Comparison of ENCODE assay signal across 22 mouse cellular contexts in genomic region chr10:54548526-54548925, GRCm38 (mm10).
DNase-seq lines count a peak whose midpoint lies in the region; ATAC-seq and TF ChIP-seq lines count a peak whose summit lies in the region.
"Had no signal": no experiment of that assay in that cellular context is flagged by ENCODE, and none has a peak within 500 bp of the region (broad histone marks: within the 10 kb centered on the region; RNA-seq: fewer than 3 reads in every experiment).

No protein-coding gene starts in this region.

- H3K36me3 ChIP-seq in embryonic facial prominence, embryonic 11.5 days (replicated peaks; ENCODE audit: control insufficient read depth, insufficient read depth, low read depth, low read length) = no peaks in the 10 kb centered on the region
- no peaks in the 10 kb centered on the region for H3K36me3 ChIP-seq in embryonic facial prominence, embryonic 10.5 days (replicated peaks)
- H3K36me3 ChIP-seq in forebrain, embryonic 16.5 days (ENCODE audit: control insufficient read depth, insufficient read depth) = no peaks in the 10 kb centered on the region
- no peaks in the 10 kb centered on the region for H3K36me3 ChIP-seq in forebrain, embryonic 10.5 days (replicated peaks)
- H3K36me3 ChIP-seq: embryonic facial prominence, embryonic 13.5 days; heart, embryonic 15.5 days had no signal

- no peak overlapping the region for H3K4me3 ChIP-seq in embryonic facial prominence, embryonic 11.5 days (ENCODE audit: low read depth, low read length)
- H3K4me3 ChIP-seq in embryonic facial prominence, embryonic 10.5 days = no peak overlapping the region
- no peak overlapping the region for H3K4me3 ChIP-seq in forebrain, embryonic 16.5 days (replicated peaks; ENCODE audit: low read length)
- no peak overlapping the region for H3K4me3 ChIP-seq in forebrain, embryonic 10.5 days
- H3K4me3 ChIP-seq in layer of hippocampus, adult 2 months = no peak overlapping the region
- H3K4me3 ChIP-seq: embryonic facial prominence, embryonic 13.5 days; heart, adult 2 months; heart, embryonic 15.5 days had no signal

- H3K9ac ChIP-seq in embryonic facial prominence, embryonic 11.5 days (replicated peaks; ENCODE audit: low read length) = no peak overlapping the region
- H3K9ac ChIP-seq in forebrain, embryonic 16.5 days (replicated peaks; ENCODE audit: low read depth, low read length) = no peak overlapping the region
- H3K9ac ChIP-seq: embryonic facial prominence, embryonic 13.5 days; heart, embryonic 15.5 days had no signal

- no peaks in the 10 kb centered on the region for H3K27me3 ChIP-seq in embryonic facial prominence, embryonic 11.5 days (ENCODE audit: control insufficient read depth, insufficient read depth, low read length)
- H3K27me3 ChIP-seq in embryonic facial prominence, embryonic 10.5 days (replicated peaks; ENCODE audit: low read depth, poor library complexity, severe bottlenecking) = no peaks in the 10 kb centered on the region
- H3K27me3 ChIP-seq in forebrain, embryonic 16.5 days (replicated peaks; ENCODE audit: control insufficient read depth, insufficient read depth, low read length) = no peaks in the 10 kb centered on the region
- H3K27me3 ChIP-seq in forebrain, embryonic 10.5 days (ENCODE audit: poor library complexity, severe bottlenecking) = no peaks in the 10 kb centered on the region
- H3K27me3 ChIP-seq: embryonic facial prominence, embryonic 13.5 days; heart, embryonic 15.5 days had no signal

- no peak for DNase-seq in embryonic facial prominence, embryonic 11.5 days (ENCODE audit: low spot score)
- no peak for DNase-seq in embryonic facial prominence, embryonic 10.5 days (ENCODE audit: low spot score)
- no peak for DNase-seq in forebrain, embryonic 10.5 days (ENCODE audit: extremely low spot score, low spot score)
- no peak for DNase-seq in layer of hippocampus, adult 2 months (ENCODE audit: low spot score in 2 of 2)
- no peak for DNase-seq in layer of hippocampus, adult 11-12 months (ENCODE audit: low spot score)
- DNase-seq in ES-CJ7 (ENCODE audit: low read depth, low spot score) = peak; percentile 20
- DNase-seq: adrenal gland, postnatal 10 days; B cell, adult 2 months; cerebellum, adult 11 months; cerebellum, adult 8-10 months; cerebellum, postnatal 14 days; embryo, embryonic 11 days; gastrocnemius, postnatal 10 days; heart, adult 2 months; heart, postnatal 14 days; kidney, adult 2 months had no signal

- no peaks in the 10 kb centered on the region for H3K4me1 ChIP-seq in embryonic facial prominence, embryonic 11.5 days (ENCODE audit: control insufficient read depth, insufficient read depth, low read length)
- no peaks in the 10 kb centered on the region for H3K4me1 ChIP-seq in embryonic facial prominence, embryonic 10.5 days
- no peaks in the 10 kb centered on the region for H3K4me1 ChIP-seq in forebrain, embryonic 16.5 days (replicated peaks; ENCODE audit: control insufficient read depth, insufficient read depth, low read length)
- H3K4me1 ChIP-seq in forebrain, embryonic 10.5 days = no peaks in the 10 kb centered on the region
- H3K4me1 ChIP-seq: embryonic facial prominence, embryonic 13.5 days; heart, embryonic 15.5 days had no signal

- TF ChIP-seq CTCF in layer of hippocampus, adult 2 months (conservative IDR thresholded peaks at IDR 0.05) = no peak

- no peak overlapping the region for H3K4me2 ChIP-seq in embryonic facial prominence, embryonic 11.5 days (ENCODE audit: low read depth, low read length)
- H3K4me2 ChIP-seq in forebrain, embryonic 16.5 days (ENCODE audit: low read length) = no peak overlapping the region
- H3K4me2 ChIP-seq: embryonic facial prominence, embryonic 13.5 days; heart, embryonic 11.5 days; heart, embryonic 15.5 days had no signal

- WGBS in embryonic facial prominence, embryonic 11.5 days = 82% methylated on average over 1 of the region's 1 CpGs
- WGBS in embryonic facial prominence, embryonic 10.5 days = 84% methylated on average over 1 of the region's 1 CpGs
- 89% methylated on average over 1 of the region's 1 CpGs for WGBS in forebrain, embryonic 16.5 days
- 85% methylated on average over 1 of the region's 1 CpGs for WGBS in forebrain, embryonic 10.5 days

- H3K27ac ChIP-seq in embryonic facial prominence, embryonic 11.5 days (replicated peaks; ENCODE audit: low read depth, low read length) = no peak overlapping the region
- H3K27ac ChIP-seq in embryonic facial prominence, embryonic 10.5 days (replicated peaks) = no peak overlapping the region
- no peak overlapping the region for H3K27ac ChIP-seq in forebrain, embryonic 16.5 days (ENCODE audit: low read length)
- no peak overlapping the region for H3K27ac ChIP-seq in forebrain, embryonic 10.5 days
- peak overlapping the region; percentile 59 for H3K27ac ChIP-seq in layer of hippocampus, adult 2 months
- H3K27ac ChIP-seq: embryonic facial prominence, embryonic 13.5 days; heart, adult 2 months; heart, embryonic 15.5 days had no signal

- H3K9me3 ChIP-seq in embryonic facial prominence, embryonic 11.5 days (replicated peaks; ENCODE audit: control insufficient read depth, low read length) = no peaks in the 10 kb centered on the region
- no peaks in the 10 kb centered on the region for H3K9me3 ChIP-seq in embryonic facial prominence, embryonic 10.5 days
- no peaks in the 10 kb centered on the region for H3K9me3 ChIP-seq in forebrain, embryonic 16.5 days (ENCODE audit: control insufficient read depth, low read length)
- H3K9me3 ChIP-seq in forebrain, embryonic 10.5 days = no peaks in the 10 kb centered on the region
- H3K9me3 ChIP-seq: embryonic facial prominence, embryonic 13.5 days; heart, embryonic 15.5 days had no signal

- peak; percentile 39; the same call in 1 of the 2 replicates for ATAC-seq in embryonic facial prominence, embryonic 11.5 days (replicated peaks; ENCODE audit: insufficient number of reproducible peaks, low FRiP score, low TSS enrichment, low read depth)
- peak; percentile 41; the same call in 1 of the 2 replicates for ATAC-seq in forebrain, embryonic 16.5 days
- ATAC-seq: CD4-positive, CD25-positive, alpha-beta regulatory T cell, adult 4 months; intestine, embryonic 16.5 days had no signal
